In genomic region chr9:96792543-96792942, GRCm38 (mm10) we compare ENCODE assay signal across 18 mouse cellular contexts.
"Had no signal": no experiment of that assay in that cellular context is flagged by ENCODE, and none has a peak within 500 bp of the region (broad histone marks: within the 10 kb centered on the region; RNA-seq: fewer than 3 reads in every experiment).

No protein-coding gene starts in this region.

- DNase-seq: liver, postnatal 0 days; lung, adult 2 months; lung, postnatal 14 days; lung, postnatal 36 days; right cerebral cortex, postnatal 14 days; spleen, adult 18-20 months; thymus, adult 18-20 months; thymus, postnatal 14 days; thymus, postnatal 36 days had no signal

- H3K9ac ChIP-seq: liver, embryonic 15.5 days; liver, postnatal 0 days; lung, embryonic 15.5 days; midbrain, embryonic 13.5 days; midbrain, embryonic 15.5 days; neural tube, embryonic 12.5 days had no signal

- H3K4me1 ChIP-seq: neural tube, embryonic 12.5 days had no signal

- H3K27ac ChIP-seq: liver, embryonic 15.5 days; lung, embryonic 15.5 days; macrophage; midbrain, embryonic 13.5 days; midbrain, embryonic 15.5 days; neural tube, embryonic 12.5 days had no signal

- H3K27me3 ChIP-seq: liver, embryonic 15.5 days; lung, embryonic 15.5 days; midbrain, embryonic 13.5 days; midbrain, embryonic 15.5 days; neural tube, embryonic 12.5 days had no signal

- H3K4me2 ChIP-seq: liver, embryonic 15.5 days; lung, embryonic 15.5 days; midbrain, embryonic 11.5 days; midbrain, embryonic 13.5 days; midbrain, embryonic 15.5 days; neural tube, embryonic 12.5 days had no signal

- H3K36me3 ChIP-seq: liver, embryonic 15.5 days; lung, embryonic 15.5 days; midbrain, embryonic 13.5 days; midbrain, embryonic 15.5 days; neural tube, embryonic 12.5 days had no signal

- ATAC-seq: liver, postnatal 0 days; lung, postnatal 0 days; midbrain, embryonic 13.5 days; midbrain, embryonic 15.5 days had no signal

- H3K4me3 ChIP-seq: liver, embryonic 15.5 days; lung, embryonic 15.5 days; megakaryocyte, embryonic 14.5 days; midbrain, embryonic 13.5 days; midbrain, embryonic 15.5 days; neural tube, embryonic 12.5 days had no signal

- H3K9me3 ChIP-seq: liver, embryonic 15.5 days; lung, embryonic 15.5 days; megakaryocyte, embryonic 14.5 days; midbrain, embryonic 13.5 days; midbrain, embryonic 15.5 days; neural tube, embryonic 12.5 days had no signal
